Mouse (Mus musculus) bone marrow, adult 2 months (tissue): ENCODE results near the gene Mylk.

Experiments used
- CTCF ChIP-seq: fragments of 200-500 bp; IDR thresholded peaks from 2 replicates; pipeline ENCODE4 v1.5.1; 2011; ENCODE audit warnings: low read length, control low read depth; ENCODE audit not compliant: control insufficient read depth, insufficient read depth
- POLR2A ChIP-seq: fragments of 200-500 bp; IDR thresholded peaks from 2 replicates; pipeline ENCODE4 v1.6.1; 2011; ENCODE audit warnings: low read depth, mild to moderate bottlenecking, control low read depth, low read length, borderline replicate concordance; ENCODE audit not compliant: control insufficient read depth

DNA sequence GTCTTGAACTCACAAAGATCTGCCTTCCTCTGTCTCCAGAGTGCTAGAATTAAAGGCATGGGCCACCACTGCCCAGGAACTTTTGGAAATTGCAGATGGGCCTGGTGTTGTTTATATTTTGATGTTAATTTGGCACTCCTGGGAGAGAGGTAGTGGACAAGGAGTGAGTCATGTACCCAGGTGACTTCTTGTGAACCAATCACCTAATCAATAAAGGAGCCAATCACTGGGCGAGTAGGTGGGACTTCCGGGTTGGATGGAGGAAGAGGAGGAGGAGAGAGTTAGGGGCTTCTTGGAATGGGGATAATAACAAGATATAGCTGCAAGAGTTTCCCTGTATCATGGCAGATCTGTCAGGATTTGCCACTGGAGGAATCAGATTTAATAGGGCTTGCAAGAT, 268.5 kb downstream of the Mylk start:
- TF ChIP-seq POLR2A (no peak), CTCF (no peak)
